Mouse (Mus musculus) E14TG2a.4 (cell line): ENCODE results near the gene Nipal3.

ENCODE experiments used
- CTCF ChIP-seq: conservative IDR thresholded peaks from 2 replicates; pipeline ENCODE4 v1.5.1; 2014; ENCODE audit warnings: low read length
- NANOG ChIP-seq: IDR thresholded peaks from 2 replicates; pipeline ENCODE4 v1.6.1; 2014; ENCODE audit warnings: borderline replicate concordance, low read length, mixed read lengths

DNA sequence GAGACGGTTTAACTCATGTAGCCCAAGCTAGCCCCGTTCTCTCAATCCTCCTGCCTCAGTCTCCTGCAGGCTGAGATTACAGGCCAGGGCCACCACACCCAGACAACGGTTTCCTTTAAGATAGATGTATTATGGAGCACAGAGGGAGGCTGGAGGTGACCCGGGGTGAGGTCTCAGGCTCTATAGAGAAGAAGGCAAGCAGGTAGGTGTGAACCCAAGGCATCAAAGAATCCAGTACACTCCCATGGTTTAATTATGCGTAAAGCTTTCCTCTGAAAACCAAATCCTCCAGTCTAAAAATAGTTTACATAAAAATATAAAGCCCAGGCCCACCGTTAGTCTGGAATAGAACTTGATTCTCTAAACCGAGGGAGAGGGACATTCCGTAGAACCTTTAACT is 81.3 kb downstream of the Nipal3 start:
- no peak for TF ChIP-seq CTCF
- no peak for TF ChIP-seq NANOG
